Mouse (Mus musculus) thymus, adult 18-20 months (tissue): Measurements from ENCODE around the gene Inka2.
"Not testable (repeated sequence)": the region's sequence is repeated elsewhere in the genome, so short reads cannot be mapped to it uniquely, and the experiment has no call there.

ENCODE experiments used
- DNase-seq, 2 experiments: peaks; one replicate each; pipeline ENCODE4 v3.0.0; 2022; ENCODE audit warnings: mixed read lengths in 2 of 2

Gene Inka2

GRCm38 (mm10) chr3:105697148-105697441, 7.3 kb upstream of the Inka2 start:
- no peak for DNase-seq

- DNase-seq = no peak
Measured at GRCm38 (mm10) chr3:105698311-105698710, 6.1 kb upstream of the Inka2 start.

- no peak for DNase-seq
Measured at GRCm38 (mm10) chr3:105699241-105699933, 5.0 kb upstream of the Inka2 start.

- not testable (repeated sequence) for DNase-seq
Measured at GRCm38 (mm10) chr3:105700786-105701185, 3.6 kb upstream of the Inka2 start.

GRCm38 (mm10) chr3:105701399-105701798, 3.0 kb upstream of the Inka2 start:
- no peak for DNase-seq

GRCm38 (mm10) chr3:105703571-105703970, 828 bp upstream of the Inka2 start:
- DNase-seq = no peak

- DNase-seq = peak; percentile 37 to 42
Measured at GRCm38 (mm10) chr3:105705061-105705549, 706 bp downstream of the Inka2 start.

- DNase-seq = no peak
Measured at GRCm38 (mm10) chr3:105705561-105705960, 1.2 kb downstream of the Inka2 start.

- DNase-seq = no peak
Measured at GRCm38 (mm10) chr3:105706366-105707020, 2.1 kb downstream of the Inka2 start.

GRCm38 (mm10) chr3:105707590-105707989, 3.2 kb downstream of the Inka2 start:
- DNase-seq = no peak

GRCm38 (mm10) chr3:105710246-105710645, 5.8 kb downstream of the Inka2 start:
- no peak for DNase-seq

- no peak for DNase-seq
Measured at GRCm38 (mm10) chr3:105711741-105712140, 7.3 kb downstream of the Inka2 start.

- no peak for DNase-seq
Measured at GRCm38 (mm10) chr3:105712827-105713226, 8.4 kb downstream of the Inka2 start.

- DNase-seq = no peak
Measured at GRCm38 (mm10) chr3:105714091-105714819, 9.9 kb downstream of the Inka2 start.

GRCm38 (mm10) chr3:105714820-105715167, 10.4 kb downstream of the Inka2 start:
- no peak for DNase-seq

GRCm38 (mm10) chr3:105716353-105717000, 12.1 kb downstream of the Inka2 start:
- DNase-seq = no peak

GRCm38 (mm10) chr3:105717856-105718555, 13.6 kb downstream of the Inka2 start:
- DNase-seq = no peak

- DNase-seq = no peak
Measured at GRCm38 (mm10) chr3:105718746-105719145, 14.3 kb downstream of the Inka2 start.

- no peak for DNase-seq
Measured at GRCm38 (mm10) chr3:105719979-105720378, 15.6 kb downstream of the Inka2 start.

- DNase-seq = no peak
Measured at GRCm38 (mm10) chr3:105720514-105720913, 16.1 kb downstream of the Inka2 start.

- DNase-seq = no peak
Measured at GRCm38 (mm10) chr3:105721681-105722201, 17.3 kb downstream of the Inka2 start.

GRCm38 (mm10) chr3:105722510-105722909, 18.1 kb downstream of the Inka2 start:
- no peak for DNase-seq

GRCm38 (mm10) chr3:105726037-105726436, 21.6 kb downstream of the Inka2 start:
- DNase-seq = no peak
